Mouse (Mus musculus) cerebellum, adult 2 months (tissue): ENCODE measurements around the gene AB124611. TPM values are rescaled to one million over a fixed set of nuclear protein-coding genes. Genes with fewer than 3 reads are reported as not detected.
A peak's percentile ranks its signal among the peaks of the same experiment; 100 is the strongest.

ENCODE experiments used
- DNase-seq, 2 experiments: peaks; one replicate each; pipeline ENCODE4 v3.0.0; 2021
- H3K27ac ChIP-seq: fragments of 200-500 bp; 2 replicates; pipeline ENCODE4 v1.5.1; 2012; ENCODE audit warnings: low read length, control low read depth, inconsistent platforms; ENCODE audit not compliant: insufficient read depth
- H3K27me3 ChIP-seq: fragments of 200-500 bp; 2 replicates; pipeline ENCODE4 v1.6.1; 2012; ENCODE audit warnings: inconsistent platforms, mild to moderate bottlenecking, low read length, moderate library complexity; ENCODE audit not compliant: control insufficient read depth, insufficient read depth
- H3K4me1 ChIP-seq: fragments of 200-500 bp; 2 replicates; pipeline ENCODE4 v1.6.1; 2011; ENCODE audit warnings: low read length; ENCODE audit not compliant: control insufficient read depth, insufficient read depth
- H3K4me3 ChIP-seq: fragments of 200-500 bp; replicated peaks from 2 replicates; pipeline ENCODE3; 2011; ENCODE audit warnings: mild to moderate bottlenecking, low read depth, low read length, control low read depth; ENCODE audit not compliant: insufficient read depth
- CTCF ChIP-seq: fragments of 200-500 bp; IDR thresholded peaks from 2 replicates; pipeline ENCODE4 v1.5.1; 2011; ENCODE audit warnings: low read depth, mild to moderate bottlenecking, control low read depth, low read length, moderate library complexity, borderline replicate concordance; ENCODE audit not compliant: insufficient read depth
- POLR2A ChIP-seq: fragments of 200-500 bp; IDR thresholded peaks from 2 replicates; pipeline ENCODE4 v1.6.1; 2011; ENCODE audit warnings: low read length, control low read depth, borderline replicate concordance; ENCODE audit not compliant: insufficient read depth
- WGBS: fragments of 180-500 bp; shearing (Covaris S2); methylation state at CpG from one replicate; pipeline ENCODE4 v1.1.7; 2018; 5-methylcytosine and 5-hydroxymethylcytosine counted together
- polyA plus RNA-seq: library from polyadenylated mRNA; depleted of rRNA; stranded (reverse); fragments of >200 nt; gene quantifications from 2 replicates; pipeline ENCODE4 v1.2.3, GENCODE M21; 2012

Gene AB124611
- polyA plus RNA-seq, 1 experiment, result 0.28 TPM

DNA sequence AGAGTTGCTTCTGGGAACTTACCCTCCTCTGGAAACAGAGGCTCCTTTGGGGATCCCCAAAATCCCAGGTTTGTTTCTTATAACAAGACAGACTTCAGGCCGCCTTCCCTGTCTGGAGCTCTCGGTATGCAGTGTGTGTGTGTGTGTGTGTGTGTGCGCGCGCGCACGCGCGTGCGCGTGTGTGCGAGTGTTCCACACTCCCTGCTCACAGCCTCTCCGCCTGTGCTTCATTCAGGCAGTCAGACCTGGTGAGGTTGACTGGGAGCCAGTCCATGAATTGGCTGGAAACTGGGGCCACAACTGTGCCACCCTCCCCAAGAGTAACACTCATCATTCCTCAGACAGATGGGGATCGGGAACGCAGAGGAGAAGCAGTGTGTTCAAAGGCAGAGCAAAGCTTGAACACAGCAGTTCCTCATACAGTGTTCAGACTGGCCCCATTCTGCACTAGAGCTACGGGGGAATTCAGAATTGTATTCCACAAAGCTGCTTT, 28.9 kb upstream of the AB124611 start:
- no peaks in the 10 kb centered on the region for H3K27me3 ChIP-seq
- H3K4me3 ChIP-seq, result no peak overlapping the region
- no peak for DNase-seq
- no peak for TF ChIP-seq POLR2A
- no peak for TF ChIP-seq CTCF
- H3K27ac ChIP-seq, result no peak overlapping the region
- no peaks in the 10 kb centered on the region; the same call in 1 of the 2 replicates for H3K4me1 ChIP-seq
- WGBS, result 86% methylated on average over 16 of the region's 16 CpGs

GRCm38 (mm10) chr9:21497664-21498063, 28.3 kb upstream of the AB124611 start:
- DNase-seq, result no peak
- Histone ChIP-seq H3K27me3 (no peaks in the 10 kb centered on the region), H3K4me1 (no peaks in the 10 kb centered on the region; the same call in 1 of the 2 replicates), H3K27ac (no peak overlapping the region), H3K4me3 (no peak overlapping the region)
- no peak for TF ChIP-seq POLR2A
- no peak for TF ChIP-seq CTCF
- WGBS, result 84% methylated on average over 2 of the region's 2 CpGs

DNA sequence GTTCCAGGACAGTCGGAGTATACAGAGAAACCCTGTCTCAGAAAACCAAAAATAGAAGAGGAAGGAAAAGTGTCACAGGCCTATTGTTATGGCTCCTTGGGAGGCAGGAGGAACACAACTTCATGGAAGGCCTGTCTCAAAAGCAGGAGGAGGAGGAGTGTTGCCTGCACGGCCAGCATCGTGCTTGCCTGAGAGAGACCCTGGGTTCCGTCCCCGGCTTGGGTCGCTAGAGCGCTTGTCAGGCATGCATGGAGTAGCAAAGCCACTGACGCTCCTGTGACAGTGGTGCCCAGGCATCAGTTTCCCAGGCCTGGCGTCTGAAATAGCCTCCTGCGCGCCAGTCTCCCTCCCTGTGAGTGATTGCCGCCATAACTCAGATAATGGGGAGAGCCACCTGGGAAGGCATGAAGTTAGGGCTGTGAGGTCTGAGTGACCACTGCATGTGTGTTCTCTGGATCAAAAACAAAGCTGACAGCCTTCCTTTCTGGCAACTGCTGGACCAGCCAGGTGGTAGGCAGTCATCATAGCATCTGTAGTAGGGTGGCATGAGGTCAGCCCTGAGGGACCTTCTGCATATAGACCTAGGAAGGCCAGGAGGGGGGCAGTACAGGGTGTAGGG, 27.6 kb upstream of the AB124611 start:
- TF ChIP-seq CTCF, result no peak
- no peak for TF ChIP-seq POLR2A

DNA sequence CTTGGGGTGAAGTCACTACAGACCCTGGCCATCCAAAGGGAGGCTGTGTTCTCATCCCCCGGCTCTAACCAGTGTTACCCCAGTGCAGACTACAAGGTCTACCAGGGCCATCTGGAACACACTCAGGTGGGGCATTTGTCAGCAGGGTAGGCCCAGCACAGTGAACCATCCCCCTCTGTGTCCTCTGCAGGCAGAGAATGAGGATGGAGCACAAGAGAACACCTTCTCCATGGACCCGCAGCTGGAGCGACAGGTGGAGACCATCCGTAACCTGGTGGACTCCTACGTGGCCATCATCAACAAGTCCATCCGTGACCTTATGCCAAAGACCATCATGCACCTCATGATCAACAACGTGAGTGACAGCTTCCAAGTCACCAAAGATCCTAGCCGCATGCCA, 22.6 kb upstream of the AB124611 start:
- 94% methylated on average over 8 of the region's 8 CpGs for WGBS
- no peak overlapping the region for H3K4me3 ChIP-seq
- DNase-seq, result no peak

More for the DNA sequence above, 27.6 kb upstream of the AB124611 start:
- no peak for DNase-seq
- 85% methylated on average over 12 of the region's 12 CpGs for WGBS
- H3K27ac ChIP-seq, result no peak overlapping the region
- no peaks in the 10 kb centered on the region; the same call in 1 of the 2 replicates for H3K4me1 ChIP-seq
- no peak overlapping the region for H3K4me3 ChIP-seq
- H3K27me3 ChIP-seq, result no peaks in the 10 kb centered on the region

GRCm38 (mm10) chr9:21505767-21506166, 20.2 kb upstream of the AB124611 start:
- no peak overlapping the region for H3K4me3 ChIP-seq
- peaks cover 5% of the 10 kb centered on the region for H3K4me1 ChIP-seq
- no peak for DNase-seq
- no peaks in the 10 kb centered on the region for H3K27me3 ChIP-seq
- TF ChIP-seq POLR2A, result no peak
- no peak for TF ChIP-seq CTCF
- no peak overlapping the region for H3K27ac ChIP-seq

More for the DNA sequence above, 22.6 kb upstream of the AB124611 start:
- H3K4me1 ChIP-seq, result no peaks in the 10 kb centered on the region
- no peak overlapping the region for H3K27ac ChIP-seq
- TF ChIP-seq POLR2A, result no peak
- no peak for TF ChIP-seq CTCF
- H3K27me3 ChIP-seq, result no peaks in the 10 kb centered on the region

GRCm38 (mm10) chr9:21507753-21508430, 18.1 kb upstream of the AB124611 start:
- H3K4me1 ChIP-seq, result peaks cover 5% of the 10 kb centered on the region
- H3K27ac ChIP-seq, result no peak overlapping the region
- WGBS, result 42% methylated on average over 15 of the region's 15 CpGs
- peak in 1 of 2 experiments; percentile 29 for DNase-seq
- TF ChIP-seq CTCF (no peak), POLR2A (no peak)
- no peak overlapping the region for H3K4me3 ChIP-seq
- no peaks in the 10 kb centered on the region for H3K27me3 ChIP-seq

DNA sequence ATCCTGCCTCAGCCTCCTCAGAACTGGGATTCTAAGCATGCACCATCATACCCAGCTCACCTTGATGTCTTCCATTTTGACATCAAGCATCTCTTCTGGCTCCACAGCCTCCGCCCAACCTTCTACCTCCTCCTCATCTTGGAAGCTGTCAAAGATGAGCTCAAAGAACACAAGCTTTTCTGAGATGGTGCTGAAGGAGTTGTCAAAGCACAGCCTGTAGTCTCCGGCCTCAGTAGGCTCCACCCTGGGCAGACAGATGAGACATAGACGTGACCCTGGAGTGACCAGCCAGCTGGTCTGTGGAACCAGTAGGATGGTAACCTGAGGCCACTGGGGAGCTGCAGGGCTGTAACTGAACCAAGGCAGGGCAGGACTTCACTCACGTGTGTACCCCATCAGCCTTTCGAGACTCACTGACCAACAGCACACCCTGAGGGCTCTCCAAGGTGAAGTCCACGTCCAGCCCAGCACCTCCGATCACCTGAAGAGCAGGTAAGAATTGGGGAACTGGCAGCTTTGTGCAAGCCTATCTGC, 17.0 kb upstream of the AB124611 start:
- H3K27me3 ChIP-seq, result no peaks in the 10 kb centered on the region
- H3K4me3 ChIP-seq, result peak overlapping the region; percentile 27
- 65% methylated on average over 7 of the region's 7 CpGs for WGBS
- peaks cover 5% of the 10 kb centered on the region for H3K4me1 ChIP-seq
- no peak for DNase-seq
- TF ChIP-seq POLR2A (no peak), CTCF (no peak)
- 0 out of 2 replicates have a peak overlapping the region, but pooled peaks have one; percentile 4 for H3K27ac ChIP-seq
